15 mouse cellular contexts compared by ENCODE assay signal in genomic region chr11:89937241-89937640, GRCm38 (mm10).
DNase-seq lines count a peak whose midpoint lies in the region; ATAC-seq and TF ChIP-seq lines count a peak whose summit lies in the region.
"Had no signal": no experiment of that assay in that cellular context is flagged by ENCODE, and none has a peak within 500 bp of the region (broad histone marks: within the 10 kb centered on the region; RNA-seq: fewer than 3 reads in every experiment).

No protein-coding gene starts in this region.

- TF ChIP-seq CTCF in gastrocnemius, adult 2 months (IDR thresholded peaks at IDR 0.05): peak; percentile 16; the same call in 1 of the 2 replicates
- TF ChIP-seq CTCF in layer of hippocampus, adult 2 months (conservative IDR thresholded peaks at IDR 0.05): peak; percentile 57

- ATAC-seq in granulocyte monocyte progenitor cell, adult 5-6 weeks (replicated peaks; ENCODE audit: poor library complexity, severe bottlenecking): peak; percentile 58

- no peak overlapping the region; the same call in 1 of the 2 replicates for H3K27ac ChIP-seq in gastrocnemius, adult 2 months
- no peak overlapping the region for H3K27ac ChIP-seq in layer of hippocampus, adult 2 months
- H3K27ac ChIP-seq: limb, embryonic 12.5 days; macrophage; neural tube, embryonic 15.5 days had no signal

- no peak overlapping the region for H3K4me3 ChIP-seq in gastrocnemius, adult 2 months
- H3K4me3 ChIP-seq in layer of hippocampus, adult 2 months: no peak overlapping the region
- H3K4me3 ChIP-seq: limb, embryonic 12.5 days; neural tube, embryonic 15.5 days had no signal

- DNase-seq in gastrocnemius, adult 2 months: peak; percentile 18
- DNase-seq in gastrocnemius, adult 18-20 months (ENCODE audit: low spot score): no peak
- DNase-seq in layer of hippocampus, adult 2 months (ENCODE audit: low spot score in 2 of 2): no peak
- no peak for DNase-seq in layer of hippocampus, postnatal 25 days (ENCODE audit: extremely low spot score in 1 of 2, low spot score in 1 of 2)
- DNase-seq in A20 (ENCODE audit: low read depth, low spot score) (peak; percentile 40), MN1 (ENCODE audit: low spot score) (no peak)
- DNase-seq in thymus, postnatal 0 days (ENCODE audit: low spot score): no peak
- DNase-seq: B cell, adult 2 months; cerebellum, adult 9-10 months; gastrocnemius, postnatal 25 days; thymus, adult 18-20 months had no signal

- intact Hi-C loops in gastrocnemius, adult 2 months (cut with DNase I): no loop called here

Comparison
In these comparisons a context has a peak if more than half of its experiments do, and no peak if none do; other contexts are left out.
1. DNase-seq: peak in gastrocnemius, adult 2 months (single experiment) and A20 (single experiment); none in gastrocnemius, adult 18-20 months (single experiment), layer of hippocampus, adult 2 months (0 of 2), layer of hippocampus, postnatal 25 days (0 of 2), thymus, postnatal 0 days (single experiment) and MN1 (single experiment).